Mouse (Mus musculus) small intestine, adult 2 months (tissue): ENCODE measurements around the gene Map6. TPM values are rescaled to one million over a fixed set of nuclear protein-coding genes. Genes with fewer than 3 reads are reported as not detected.

Experiments used
- H3K27ac ChIP-seq: fragments of 200-500 bp; 2 replicates; pipeline ENCODE4 v1.5.1; 2012; ENCODE audit warnings: low read depth, low read length, control low read depth, inconsistent platforms; ENCODE audit not compliant: insufficient read depth
- H3K27me3 ChIP-seq: fragments of 200-500 bp; 2 replicates; pipeline ENCODE4 v1.6.1; 2012; ENCODE audit warnings: mild to moderate bottlenecking, moderate library complexity, low read length, inconsistent platforms; ENCODE audit not compliant: control insufficient read depth, insufficient read depth
- H3K36me3 ChIP-seq: fragments of 200-500 bp; 2 replicates; pipeline ENCODE4 v1.6.1; 2012; ENCODE audit warnings: mild to moderate bottlenecking, low read length, control low read depth, inconsistent platforms; ENCODE audit not compliant: control insufficient read depth, insufficient read depth
- H3K4me1 ChIP-seq: fragments of 200-500 bp; 2 replicates; pipeline ENCODE4 v1.6.1; 2012; ENCODE audit warnings: low read length, inconsistent platforms, mixed read lengths; ENCODE audit not compliant: control insufficient read depth, insufficient read depth, insufficient read length
- H3K4me3 ChIP-seq: fragments of 200-500 bp; 2 replicates; pipeline ENCODE4 v1.5.1; 2012; ENCODE audit warnings: low read depth, mild to moderate bottlenecking, control low read depth, inconsistent platforms, low read length, moderate library complexity
- CTCF ChIP-seq: fragments of 200-500 bp; IDR thresholded peaks from 2 replicates; pipeline ENCODE4 v1.5.1; 2012; ENCODE audit warnings: low read depth, mild to moderate bottlenecking, control low read depth, inconsistent platforms, low read length, moderate library complexity, mixed read lengths; ENCODE audit not compliant: insufficient replicate concordance, insufficient read length; ENCODE audit errors: extremely low read depth
- POLR2A ChIP-seq: fragments of 200-500 bp; IDR thresholded peaks from 2 replicates; pipeline ENCODE4 v1.6.1; 2012; ENCODE audit warnings: low read depth, mild to moderate bottlenecking, control low read depth, inconsistent platforms, low read length, moderate library complexity
- WGBS: fragments of 180-500 bp; shearing (Covaris S2); methylation state at CpG from one replicate; pipeline ENCODE4 v1.1.7; 2018; 5-methylcytosine and 5-hydroxymethylcytosine counted together
- polyA plus RNA-seq: library from polyadenylated mRNA; depleted of rRNA; stranded (reverse); fragments of >200 nt; gene quantifications from 2 replicates; pipeline ENCODE4 v1.2.3, GENCODE M21; 2012

Gene Map6
- polyA plus RNA-seq, 1 experiment, result 1.2 TPM

DNA sequence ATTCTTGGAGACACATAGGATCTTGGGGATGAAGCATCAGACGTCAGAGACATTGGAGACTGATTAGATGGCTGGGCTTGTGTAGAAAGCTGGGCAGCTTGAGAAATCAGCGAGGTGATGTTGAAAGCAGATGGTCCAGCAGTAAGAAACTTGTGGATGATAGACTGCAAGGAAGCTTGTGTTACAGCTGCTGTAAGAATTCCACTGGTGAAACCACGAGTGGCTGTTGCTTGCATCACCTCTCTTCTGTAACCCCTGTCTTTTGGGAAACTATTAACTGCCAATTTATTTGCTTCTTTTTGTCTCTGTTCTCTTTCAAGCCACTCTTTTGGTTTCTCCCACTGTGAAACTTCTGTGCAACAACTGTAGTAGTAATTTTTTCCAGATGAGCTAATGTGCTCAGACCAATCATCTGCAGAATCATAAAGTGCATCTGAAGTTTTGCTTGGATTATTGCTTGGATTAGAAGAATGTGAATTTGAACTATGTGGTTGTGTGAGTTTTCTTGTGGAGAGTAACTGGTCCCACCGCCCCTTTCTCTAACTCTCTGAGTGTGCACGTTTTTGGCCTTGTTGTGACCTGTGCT lies 19.0 kb upstream of the Map6 start:
- Histone ChIP-seq H3K27me3 (no peaks in the 10 kb centered on the region; the same call in none of the 2 replicates), H3K36me3 (no peaks in the 10 kb centered on the region), H3K4me3 (no peak overlapping the region), H3K4me1 (peaks cover 3% of the 10 kb centered on the region; the same call in 1 of the 2 replicates), H3K27ac (no peak overlapping the region)
- WGBS, result 72% methylated on average over 5 of the region's 5 CpGs
- no peak for TF ChIP-seq CTCF
- TF ChIP-seq POLR2A, result no peak

DNA sequence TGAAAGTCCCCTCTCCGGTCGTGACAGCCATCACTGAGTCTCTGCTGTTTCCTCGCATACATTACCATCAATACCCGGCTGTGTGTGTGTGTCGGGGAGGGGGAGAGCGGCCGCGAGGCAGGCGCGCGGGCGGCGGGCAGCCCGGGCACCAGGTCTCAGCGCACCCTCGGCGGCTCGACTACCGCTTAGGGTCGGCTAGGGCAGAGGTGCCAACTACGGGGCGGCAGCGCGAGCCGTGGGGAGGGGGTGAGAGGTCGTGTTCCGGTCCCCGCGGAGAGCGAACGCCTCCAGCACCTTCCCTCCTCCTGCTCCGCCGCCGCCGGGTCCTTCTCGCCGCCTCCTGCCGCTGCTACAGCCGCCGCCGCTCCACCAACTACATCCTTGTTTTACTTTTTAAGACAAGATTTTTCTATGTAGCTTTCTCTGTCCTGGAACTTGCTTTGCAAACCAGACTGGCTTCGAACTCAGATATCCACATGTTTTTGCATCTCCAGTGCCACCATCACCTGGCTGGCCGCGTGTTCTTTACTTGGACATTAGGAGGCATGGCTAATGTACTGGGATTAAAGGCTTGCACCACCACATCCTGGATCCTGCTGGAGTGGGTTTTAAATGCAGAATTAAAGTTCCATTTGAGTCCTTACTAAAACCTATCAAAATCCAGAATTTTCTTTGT lies 18.2 kb upstream of the Map6 start:
- Histone ChIP-seq H3K4me3 (peak overlapping the region; percentile 55), H3K27me3 (no peaks in the 10 kb centered on the region; the same call in none of the 2 replicates), H3K4me1 (peaks cover 3% of the 10 kb centered on the region; the same call in 1 of the 2 replicates), H3K27ac (no peak overlapping the region), H3K36me3 (no peaks in the 10 kb centered on the region)
- TF ChIP-seq POLR2A (no peak), CTCF (no peak)
- 5% methylated on average over 42 of the region's 44 CpGs for WGBS

DNA sequence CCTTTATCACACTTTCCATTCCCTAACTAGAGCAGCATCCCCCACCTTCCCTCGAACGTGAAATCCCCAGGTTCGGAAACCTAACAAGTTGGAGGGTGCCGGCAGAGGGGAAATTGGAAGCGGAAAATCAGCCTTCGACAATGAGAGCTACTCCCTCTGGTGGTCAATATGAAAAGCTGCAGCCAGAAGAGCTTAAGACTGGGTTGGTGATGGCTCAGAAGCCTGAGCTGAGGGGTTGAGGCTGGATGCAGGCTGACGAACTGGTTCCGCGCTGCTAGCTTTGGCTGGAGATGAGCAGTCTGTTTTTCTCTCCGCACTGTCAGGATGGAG lies 17.7 kb upstream of the Map6 start:
- TF ChIP-seq POLR2A (no peak), CTCF (peak; percentile 89; the same call in 1 of the 2 replicates)
- no peaks in the 10 kb centered on the region; the same call in none of the 2 replicates for H3K27me3 ChIP-seq
- no peak overlapping the region for H3K27ac ChIP-seq
- no peaks in the 10 kb centered on the region for H3K36me3 ChIP-seq
- peak overlapping the region; percentile 21; the same call in 1 of the 2 replicates for H3K4me3 ChIP-seq
- H3K4me1 ChIP-seq, result peaks cover 3% of the 10 kb centered on the region; the same call in 1 of the 2 replicates
- 2% methylated on average over 10 of the region's 10 CpGs for WGBS

DNA sequence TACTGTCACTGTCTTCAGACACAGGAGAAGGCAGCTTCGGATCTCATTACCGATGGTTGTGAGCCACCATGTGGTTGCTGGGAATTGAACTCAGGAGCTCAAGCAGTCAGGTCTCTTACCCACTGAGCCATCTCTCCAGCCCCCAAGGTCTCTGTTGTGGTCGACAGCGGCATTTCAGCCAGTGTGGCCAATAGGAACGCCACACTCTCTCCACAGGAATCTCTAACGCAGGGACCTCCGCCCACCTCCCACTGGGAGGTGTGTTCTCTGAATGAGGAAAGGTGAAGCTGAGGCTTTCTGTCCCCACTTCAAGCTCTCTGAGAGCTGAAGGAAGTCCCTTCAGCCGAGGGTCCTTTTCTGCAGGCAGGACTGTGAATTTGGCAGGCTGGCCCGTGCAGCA lies 16.9 kb upstream of the Map6 start:
- 42% methylated on average over 9 of the region's 9 CpGs for WGBS
- no peak overlapping the region for H3K4me3 ChIP-seq
- H3K36me3 ChIP-seq, result no peaks in the 10 kb centered on the region
- no peak for TF ChIP-seq CTCF
- no peak for TF ChIP-seq POLR2A
- no peaks in the 10 kb centered on the region; the same call in none of the 2 replicates for H3K27me3 ChIP-seq
- peaks cover 3% of the 10 kb centered on the region; the same call in 1 of the 2 replicates for H3K4me1 ChIP-seq
- H3K27ac ChIP-seq, result no peak overlapping the region

DNA sequence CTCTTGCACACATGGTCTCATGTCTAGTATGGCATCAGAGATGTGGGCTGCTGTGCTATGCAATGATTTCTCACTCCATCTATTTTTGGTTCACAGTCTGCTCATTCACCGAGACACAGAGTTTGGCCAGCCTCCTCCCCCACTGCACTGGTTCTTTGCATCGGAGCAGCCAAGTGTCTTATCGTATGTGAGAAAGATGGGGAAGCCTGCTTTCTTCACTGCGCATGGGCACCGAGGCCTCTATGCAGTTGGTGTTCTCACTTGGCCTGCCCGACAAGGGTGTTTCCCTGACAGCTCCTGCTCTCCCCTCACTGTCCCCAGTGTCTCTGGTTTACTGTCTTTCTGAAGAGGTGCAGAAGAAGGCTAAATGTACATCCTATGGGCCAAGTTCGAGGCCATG lies 12.2 kb upstream of the Map6 start:
- no peaks in the 10 kb centered on the region for H3K27me3 ChIP-seq
- no peak overlapping the region for H3K4me3 ChIP-seq
- no peak for TF ChIP-seq POLR2A
- no peak for TF ChIP-seq CTCF
- H3K36me3 ChIP-seq, result no peaks in the 10 kb centered on the region
- no peak overlapping the region for H3K27ac ChIP-seq
- no peaks in the 10 kb centered on the region; the same call in 1 of the 2 replicates for H3K4me1 ChIP-seq
- 78% methylated on average over 7 of the region's 7 CpGs for WGBS

DNA sequence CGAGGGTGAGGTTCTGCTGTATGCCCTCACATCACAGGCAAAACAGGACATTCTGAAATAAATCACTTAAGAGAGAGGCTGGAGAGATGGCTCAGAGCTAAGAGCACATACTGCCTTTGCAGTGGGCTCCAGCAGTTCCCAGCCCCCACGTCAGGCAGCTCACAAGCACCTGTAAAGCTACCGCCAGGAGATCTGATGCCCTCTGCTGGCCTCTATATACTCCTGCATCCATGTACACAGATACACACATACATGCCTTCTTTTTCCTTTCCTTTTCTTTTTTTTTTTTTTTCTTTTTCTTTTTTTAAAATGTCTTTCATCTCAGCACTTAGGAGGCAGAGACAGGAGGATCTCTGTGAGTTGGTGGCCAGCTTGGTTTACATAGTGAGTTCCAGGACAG lies 5.3 kb upstream of the Map6 start:
- Histone ChIP-seq H3K27ac (no peak overlapping the region), H3K4me3 (no peak overlapping the region), H3K27me3 (peaks cover 6% of the 10 kb centered on the region; the same call in 1 of the 2 replicates), H3K4me1 (no peaks in the 10 kb centered on the region), H3K36me3 (no peaks in the 10 kb centered on the region)
- TF ChIP-seq CTCF (peak; percentile 23; the same call in 1 of the 2 replicates), POLR2A (no peak)
- WGBS, result 56% methylated on average over 3 of the region's 3 CpGs

DNA sequence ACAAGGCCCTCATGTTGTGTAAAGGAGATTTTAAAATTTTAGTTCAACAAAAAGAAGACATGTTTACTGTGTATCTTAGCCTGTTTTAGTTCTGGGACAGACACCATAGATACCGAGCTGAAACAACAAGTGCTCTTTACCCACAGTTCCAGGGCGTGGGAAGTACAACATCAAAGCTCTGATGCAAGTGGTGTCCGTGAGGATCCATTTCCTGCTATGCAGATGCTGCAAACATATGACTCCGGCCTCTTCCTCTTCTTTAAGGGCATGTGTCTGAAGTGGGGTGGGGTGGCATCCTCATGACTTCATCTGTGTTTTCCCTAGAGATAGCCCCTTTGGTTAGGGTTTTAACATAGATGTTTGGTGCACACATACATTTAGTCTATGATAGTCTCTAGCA lies 3.7 kb upstream of the Map6 start:
- H3K4me3 ChIP-seq, result no peak overlapping the region

More for the DNA sequence above, 3.7 kb upstream of the Map6 start:
- Histone ChIP-seq H3K27me3 (peaks cover 22% of the 10 kb centered on the region), H3K27ac (no peak overlapping the region), H3K36me3 (no peaks in the 10 kb centered on the region), H3K4me1 (peaks cover 8% of the 10 kb centered on the region)
- TF ChIP-seq CTCF (no peak), POLR2A (no peak)
- 32% methylated on average over 4 of the region's 4 CpGs for WGBS
